Mouse (Mus musculus): ENCODE data around the gene Gm11168. TPM values are rescaled to one million over a fixed set of nuclear protein-coding genes. Genes with fewer than 3 reads are reported as not detected.
A peak's percentile ranks its signal among the peaks of the same experiment; 100 is the strongest.
"Not testable (repeated sequence)": the region's sequence is repeated elsewhere in the genome, so short reads cannot be mapped to it uniquely, and the experiment has no call there.

Gene Gm11168
- not detected in 2 replicates for total RNA-seq (2014; rRNA removed; ENCODE audit: low replicate concordance)
- polyA plus RNA-seq (2015; fragmentation: Nextera tagmentation; extraction: Ambion mirVana): not detected in 2 replicates

GRCm38 (mm10) chr9:3002794-3003396, at the start of gene Gm11168:
TSS of gene Gm11168 (plus strand) at chr9:3003346.
- 65% methylated on average over 6 of the region's 14 CpGs for WGBS
- not testable (repeated sequence) for H3K4me1 ChIP-seq (ENCODE audit: control insufficient read depth, insufficient read depth); ATAC-seq (ENCODE audit: insufficient read depth, low read depth); H3K27ac ChIP-seq (ENCODE audit: low read depth); H3K4me2 ChIP-seq (ENCODE audit: low read depth, low read length); H3K9me3 ChIP-seq (replicated peaks; ENCODE audit: control insufficient read depth, low read length); H3K27me3 ChIP-seq (ENCODE audit: control insufficient read depth, insufficient read depth, low read length); H3K4me3 ChIP-seq (ENCODE audit: low read depth, low read length); H3K36me3 ChIP-seq (replicated peaks; ENCODE audit: control insufficient read depth, insufficient read depth, low read length); DNase-seq (ENCODE audit: low spot score); H3K9ac ChIP-seq (replicated peaks; ENCODE audit: low read depth, low read length)

- not testable (repeated sequence) for H3K27ac ChIP-seq (ENCODE audit: low read depth); H3K4me1 ChIP-seq (ENCODE audit: control insufficient read depth, insufficient read depth); H3K9me3 ChIP-seq (replicated peaks; ENCODE audit: control insufficient read depth, low read length); H3K4me2 ChIP-seq (ENCODE audit: low read depth, low read length); ATAC-seq (ENCODE audit: insufficient read depth, low read depth); H3K9ac ChIP-seq (replicated peaks; ENCODE audit: low read depth, low read length); H3K4me3 ChIP-seq (ENCODE audit: low read depth, low read length); H3K36me3 ChIP-seq (replicated peaks; ENCODE audit: control insufficient read depth, insufficient read depth, low read length); DNase-seq (ENCODE audit: low spot score); H3K27me3 ChIP-seq (ENCODE audit: control insufficient read depth, insufficient read depth, low read length)
- WGBS: 65% methylated on average over 12 of the region's 12 CpGs
These were observed 2.6 kb upstream of the Gm11168 start, which contains the start of gene Gm10722 for GRCm38 (mm10) chr9:3000445-3000972. TSS of gene Gm10722 (plus strand) at chr9:3000922.

GRCm38 (mm10) chr9:3001006-3001405, 2.1 kb upstream of the Gm11168 start:
- not testable (repeated sequence) for H3K27me3 ChIP-seq (ENCODE audit: control insufficient read depth, insufficient read depth, low read length); H3K9me3 ChIP-seq (replicated peaks; ENCODE audit: control insufficient read depth, low read length); H3K27ac ChIP-seq (ENCODE audit: low read depth); DNase-seq (ENCODE audit: low spot score); H3K9ac ChIP-seq (replicated peaks; ENCODE audit: low read depth, low read length); H3K4me1 ChIP-seq (ENCODE audit: control insufficient read depth, insufficient read depth); H3K4me3 ChIP-seq (ENCODE audit: low read depth, low read length); H3K36me3 ChIP-seq (replicated peaks; ENCODE audit: control insufficient read depth, insufficient read depth, low read length); H3K4me2 ChIP-seq (ENCODE audit: low read depth, low read length); ATAC-seq (ENCODE audit: insufficient read depth, low read depth)
- 61% methylated on average over 8 of the region's 8 CpGs for WGBS

GRCm38 (mm10) chr9:3001948-3002659, 1.0 kb upstream of the Gm11168 start:
- ATAC-seq (ENCODE audit: insufficient read depth, low read depth) (peak; percentile 72), DNase-seq (ENCODE audit: low spot score) (peak; percentile 5)
- not testable (repeated sequence) for H3K4me3 ChIP-seq (ENCODE audit: low read depth, low read length); H3K9ac ChIP-seq (replicated peaks; ENCODE audit: low read depth, low read length); H3K27ac ChIP-seq (ENCODE audit: low read depth); H3K9me3 ChIP-seq (replicated peaks; ENCODE audit: control insufficient read depth, low read length); H3K27me3 ChIP-seq (ENCODE audit: control insufficient read depth, insufficient read depth, low read length); H3K4me1 ChIP-seq (ENCODE audit: control insufficient read depth, insufficient read depth); H3K4me2 ChIP-seq (ENCODE audit: low read depth, low read length); H3K36me3 ChIP-seq (replicated peaks; ENCODE audit: control insufficient read depth, insufficient read depth, low read length)
- 52% methylated on average over 8 of the region's 11 CpGs for WGBS

GRCm38 (mm10) chr9:3006179-3006578, 3.0 kb downstream of the Gm11168 start:
- ATAC-seq (ENCODE audit: insufficient read depth, low read depth); H3K4me1 ChIP-seq (ENCODE audit: control insufficient read depth, insufficient read depth); H3K4me2 ChIP-seq (ENCODE audit: low read depth, low read length); H3K27ac ChIP-seq (ENCODE audit: low read depth); H3K27me3 ChIP-seq (ENCODE audit: control insufficient read depth, insufficient read depth, low read length); H3K36me3 ChIP-seq (replicated peaks; ENCODE audit: control insufficient read depth, insufficient read depth, low read length); H3K4me3 ChIP-seq (ENCODE audit: low read depth, low read length); H3K9ac ChIP-seq (replicated peaks; ENCODE audit: low read depth, low read length); DNase-seq (ENCODE audit: low spot score): not testable (repeated sequence)
- 79% methylated on average over 1 of the region's 5 CpGs for WGBS
- peaks cover 10% of the 10 kb centered on the region for H3K9me3 ChIP-seq (replicated peaks; ENCODE audit: control insufficient read depth, low read length)

GRCm38 (mm10) chr9:3006636-3007035, 3.5 kb downstream of the Gm11168 start:
- 62% methylated on average over 7 of the region's 8 CpGs for WGBS
- H3K4me1 ChIP-seq (ENCODE audit: control insufficient read depth, insufficient read depth); H3K36me3 ChIP-seq (replicated peaks; ENCODE audit: control insufficient read depth, insufficient read depth, low read length); H3K4me2 ChIP-seq (ENCODE audit: low read depth, low read length); H3K27ac ChIP-seq (ENCODE audit: low read depth); H3K27me3 ChIP-seq (ENCODE audit: control insufficient read depth, insufficient read depth, low read length); H3K4me3 ChIP-seq (ENCODE audit: low read depth, low read length); DNase-seq (ENCODE audit: low spot score); H3K9ac ChIP-seq (replicated peaks; ENCODE audit: low read depth, low read length): not testable (repeated sequence)
- peak; percentile 43; the same call in 1 of the 2 replicates for ATAC-seq (ENCODE audit: insufficient read depth, low read depth)
- H3K9me3 ChIP-seq (replicated peaks; ENCODE audit: control insufficient read depth, low read length): peaks cover 10% of the 10 kb centered on the region

GRCm38 (mm10) chr9:3007272-3007671, 4.1 kb downstream of the Gm11168 start:
- not testable (repeated sequence) for H3K36me3 ChIP-seq (replicated peaks; ENCODE audit: control insufficient read depth, insufficient read depth, low read length); H3K4me3 ChIP-seq (ENCODE audit: low read depth, low read length); H3K9ac ChIP-seq (replicated peaks; ENCODE audit: low read depth, low read length); H3K4me1 ChIP-seq (ENCODE audit: control insufficient read depth, insufficient read depth); H3K4me2 ChIP-seq (ENCODE audit: low read depth, low read length); ATAC-seq (ENCODE audit: insufficient read depth, low read depth); H3K27ac ChIP-seq (ENCODE audit: low read depth); DNase-seq (ENCODE audit: low spot score); H3K27me3 ChIP-seq (ENCODE audit: control insufficient read depth, insufficient read depth, low read length)
- H3K9me3 ChIP-seq (replicated peaks; ENCODE audit: control insufficient read depth, low read length): peaks cover 10% of the 10 kb centered on the region
- WGBS: 64% methylated on average over 7 of the region's 9 CpGs

- not testable (repeated sequence) for H3K4me2 ChIP-seq (ENCODE audit: low read depth, low read length); H3K27me3 ChIP-seq (ENCODE audit: control insufficient read depth, insufficient read depth, low read length); H3K4me3 ChIP-seq (ENCODE audit: low read depth, low read length); H3K36me3 ChIP-seq (replicated peaks; ENCODE audit: control insufficient read depth, insufficient read depth, low read length); H3K9ac ChIP-seq (replicated peaks; ENCODE audit: low read depth, low read length); DNase-seq (ENCODE audit: low spot score); H3K4me1 ChIP-seq (ENCODE audit: control insufficient read depth, insufficient read depth); H3K27ac ChIP-seq (ENCODE audit: low read depth)
- WGBS: no CpG with 5 or more reads among the region's 5 CpGs
- peaks cover 10% of the 10 kb centered on the region for H3K9me3 ChIP-seq (replicated peaks; ENCODE audit: control insufficient read depth, low read length)
- ATAC-seq (ENCODE audit: insufficient read depth, low read depth): peak; percentile 44
These were observed 6.2 kb downstream of the Gm11168 start for GRCm38 (mm10) chr9:3009331-3009730.

Data from heart, postnatal 0 days (tissue).